Mouse (Mus musculus) C2C12 (cell line): ENCODE measurements around the gene Trpm1. TPM values are rescaled to one million over a fixed set of nuclear protein-coding genes. Genes with fewer than 3 reads are reported as not detected.
"Not testable (repeated sequence)": the region's sequence is repeated elsewhere in the genome, so short reads cannot be mapped to it uniquely, and the experiment has no call there.

ENCODE experiments used
- H3K27me3 ChIP-seq: one replicate; pipeline ENCODE4 v1.6.1; 2011; ENCODE audit not compliant: control insufficient read depth, insufficient read depth, insufficient read length
- H3K36me3 ChIP-seq: one replicate; pipeline ENCODE4 v1.6.1; 2011; ENCODE audit not compliant: control insufficient read depth, insufficient read depth
- H3K4me3 ChIP-seq: one replicate; pipeline ENCODE4 v1.5.1; 2011; ENCODE audit warnings: mild to moderate bottlenecking, control low read depth; ENCODE audit not compliant: poor library complexity, insufficient read depth, severe bottlenecking
- H3K79me2 ChIP-seq: one replicate; pipeline ENCODE4 v1.6.1; 2011; ENCODE audit not compliant: control insufficient read depth, insufficient read depth
- H3K79me3 ChIP-seq: one replicate; pipeline ENCODE4 v1.6.1; 2011; ENCODE audit warnings: low read depth, control low read depth
- H3ac ChIP-seq: one replicate; pipeline ENCODE3; 2011; ENCODE audit warnings: low read depth; ENCODE audit not compliant: control insufficient read depth, insufficient read length
- CEBPB ChIP-seq: IDR thresholded peaks from one replicate; pipeline ENCODE4 v1.6.1; 2011; ENCODE audit warnings: low read depth, mild to moderate bottlenecking, control low read depth, moderate library complexity
- CTCF ChIP-seq: IDR thresholded peaks from one replicate; pipeline ENCODE4 v1.5.1; 2011; ENCODE audit not compliant: control insufficient read depth, insufficient read depth, insufficient read length
- FOSL1 ChIP-seq: IDR thresholded peaks from one replicate; pipeline ENCODE4 v1.8.0; 2011; ENCODE audit warnings: mild to moderate bottlenecking, low read length; ENCODE audit not compliant: poor library complexity, insufficient read depth, severe bottlenecking
- MAX ChIP-seq: IDR thresholded peaks from one replicate; pipeline ENCODE4 v1.6.1; 2011; ENCODE audit warnings: mild to moderate bottlenecking, control low read depth
- MYOD1 ChIP-seq: IDR thresholded peaks from one replicate; pipeline ENCODE4 v1.6.1; 2011; ENCODE audit warnings: low read depth; ENCODE audit not compliant: control insufficient read depth, insufficient read length
- MYOG ChIP-seq: IDR thresholded peaks from one replicate; pipeline ENCODE4 v1.6.1; 2011; ENCODE audit not compliant: control insufficient read depth, insufficient read length; ENCODE audit errors: extremely low read depth
- USF1 ChIP-seq: IDR thresholded peaks from one replicate; pipeline ENCODE4 v1.6.1; 2011; ENCODE audit warnings: low read depth, mild to moderate bottlenecking, control low read depth, moderate library complexity
- long read RNA-seq, 2 experiments: library from polyadenylated mRNA; unstranded; transcript quantifications; one replicate each; pipeline ENCODE4 v2.0.0; 2019 to 2020
- polyA plus RNA-seq: library from polyadenylated mRNA; unstranded; fragments of >200 nt; fragmentation: generic; extraction: Trizol; gene quantifications from one replicate; pipeline ENCODE4 v1.2.1, GENCODE M21; 2012; ENCODE audit warnings: missing spikeins

Gene Trpm1
- 0.02 TPM for polyA plus RNA-seq
- long read RNA-seq, experiment 1 = 0 reads
- long read RNA-seq, experiment 2 = 0 reads

DNA sequence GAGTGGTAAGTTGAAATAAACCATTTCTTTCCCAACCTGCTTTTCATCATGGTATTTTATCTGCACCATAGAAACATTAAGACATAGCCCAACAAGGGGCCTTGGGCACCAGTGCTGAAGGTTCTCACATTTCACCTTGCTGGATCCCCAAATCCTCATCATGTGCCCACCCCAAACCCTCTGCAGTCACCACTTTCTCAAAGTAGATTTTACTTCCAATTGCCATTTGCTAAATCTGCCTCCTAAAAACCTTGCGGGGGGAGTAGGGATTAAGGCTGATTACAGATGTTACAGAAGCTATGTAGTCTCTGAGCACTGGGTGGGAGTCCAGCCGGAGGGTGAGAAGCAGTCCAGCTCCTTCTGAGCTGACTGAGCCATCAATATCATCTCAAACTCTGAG is at the start of gene Trpm1:
Trpm1 (plus strand) TSS at position 301 of the 400 bp plus-strand sequence.
- Histone ChIP-seq H3ac (no peak within 1 kb of the TSS), H3K79me3 (no peaks in the 10 kb centered on the region), H3K27me3 (no peaks in the 10 kb centered on the region), H3K36me3 (no peaks in the 10 kb centered on the region), H3K4me3 (no peak within 1 kb of the TSS), H3K79me2 (no peaks in the 10 kb centered on the region)
- no peak for TF ChIP-seq USF1
- TF ChIP-seq FOSL1 = no peak
- no peak for TF ChIP-seq CEBPB
- TF ChIP-seq MYOD1 = no peak
- TF ChIP-seq MAX = no peak
- TF ChIP-seq MYOG = no peak
- no peak for TF ChIP-seq CTCF

DNA sequence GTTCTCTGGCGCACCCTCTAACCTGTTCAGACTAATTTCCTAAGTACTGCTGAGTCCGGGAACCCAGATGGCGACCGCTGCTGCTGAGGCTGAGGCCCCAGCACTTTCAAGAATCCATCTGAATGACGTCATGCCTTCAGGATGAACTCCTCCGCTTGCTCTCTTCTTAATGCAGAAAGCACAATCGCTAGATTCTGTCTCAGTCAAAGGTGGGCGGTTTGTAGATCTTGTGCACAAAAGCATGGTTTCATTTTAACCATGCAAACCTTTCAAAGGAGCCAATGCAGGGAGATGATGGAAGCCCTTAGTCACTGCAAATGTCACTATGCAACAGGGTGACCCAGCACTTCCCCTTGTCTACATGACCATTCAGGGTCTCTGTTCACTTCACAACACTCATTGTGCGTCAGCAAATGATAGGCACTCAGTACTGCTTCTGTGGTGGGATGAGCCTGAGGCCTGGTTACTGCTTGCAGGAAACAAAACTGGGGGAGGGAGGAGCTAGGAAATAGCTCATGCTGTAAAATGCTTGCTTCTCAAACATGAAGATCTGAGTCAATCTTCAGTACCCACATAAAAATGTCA is 31.4 kb upstream of the Trpm1 start:
- no peaks in the 10 kb centered on the region for H3K79me2 ChIP-seq
- TF ChIP-seq MYOD1 (no peak), CTCF (no peak), MYOG (no peak), CEBPB (no peak), USF1 (no peak)
- H3K79me3 ChIP-seq = no peaks in the 10 kb centered on the region
- H3ac ChIP-seq = no peak overlapping the region
- H3K4me3 ChIP-seq = no peak overlapping the region
- no peaks in the 10 kb centered on the region for H3K36me3 ChIP-seq
- no peaks in the 10 kb centered on the region for H3K27me3 ChIP-seq

DNA sequence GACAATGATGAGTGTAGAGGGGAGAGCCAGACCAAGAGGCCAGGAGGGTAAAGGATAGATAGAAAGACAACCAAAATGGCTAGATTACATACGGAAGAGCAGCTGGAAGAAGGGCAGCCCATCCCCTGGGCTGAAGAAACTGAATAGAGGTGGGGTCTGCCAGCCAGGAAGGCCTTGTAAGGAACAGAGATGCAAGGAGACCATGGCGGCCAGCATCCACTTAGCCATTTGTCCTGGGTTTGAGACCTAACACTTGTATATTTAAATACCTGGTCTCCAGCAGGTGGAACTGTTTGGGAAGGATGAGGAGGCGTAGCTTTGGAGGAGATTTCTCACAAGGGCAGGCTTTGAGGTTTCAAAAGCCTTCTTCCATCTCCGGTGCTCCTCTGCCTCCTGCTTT is 29.9 kb upstream of the Trpm1 start:
- Histone ChIP-seq H3K27me3 (no peaks in the 10 kb centered on the region), H3ac (no peak overlapping the region), H3K4me3 (no peak overlapping the region), H3K79me2 (no peaks in the 10 kb centered on the region), H3K36me3 (no peaks in the 10 kb centered on the region), H3K79me3 (no peaks in the 10 kb centered on the region)
- TF ChIP-seq USF1 (no peak), FOSL1 (no peak), CTCF (no peak), MYOG (no peak), CEBPB (no peak), MYOD1 (no peak)

DNA sequence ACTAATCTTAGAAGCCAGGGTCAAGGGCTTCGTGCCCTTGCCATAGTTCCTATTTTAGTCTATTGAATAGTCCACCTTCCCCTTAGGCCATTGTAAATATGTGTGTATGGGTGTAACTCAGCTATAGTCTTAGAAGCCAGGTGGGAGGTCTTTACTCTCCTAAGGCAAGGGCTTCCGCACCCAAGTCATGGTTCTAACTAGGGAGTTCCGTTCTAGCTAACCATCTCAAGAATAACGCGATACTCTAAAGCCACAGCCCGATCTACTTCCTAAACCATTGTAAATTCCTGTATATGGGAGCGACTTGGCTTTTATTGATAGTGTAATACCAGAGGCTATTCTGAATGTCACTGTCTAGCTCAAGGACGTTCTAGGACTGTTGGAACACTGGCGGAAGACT is 27.6 kb upstream of the Trpm1 start:
- not testable (repeated sequence) for H3K79me3 ChIP-seq, H3K27me3 ChIP-seq, H3K79me2 ChIP-seq, H3ac ChIP-seq, H3K4me3 ChIP-seq, H3K36me3 ChIP-seq

DNA sequence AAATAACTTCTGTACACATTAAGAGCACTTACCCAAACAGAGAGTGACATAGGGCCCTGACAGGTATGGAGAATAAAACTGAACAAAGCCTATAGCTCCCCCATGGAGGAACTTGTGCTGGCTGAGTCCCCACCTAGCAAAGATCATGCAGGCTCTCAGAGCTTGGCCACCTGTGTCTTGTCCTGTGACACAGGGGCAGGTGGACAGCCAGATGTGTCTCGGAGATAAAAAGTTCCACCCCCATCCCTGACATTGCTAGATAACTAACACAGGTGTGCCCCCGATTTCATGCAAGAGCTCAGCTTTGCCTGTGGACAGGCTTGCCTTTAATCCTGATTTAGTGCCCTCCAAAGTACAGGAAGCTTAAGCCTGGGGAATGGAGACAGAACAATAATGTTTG is 13.8 kb upstream of the Trpm1 start:
- Histone ChIP-seq H3ac (no peak overlapping the region), H3K36me3 (no peaks in the 10 kb centered on the region), H3K79me3 (no peaks in the 10 kb centered on the region), H3K79me2 (no peaks in the 10 kb centered on the region), H3K27me3 (no peaks in the 10 kb centered on the region), H3K4me3 (no peak overlapping the region)
- TF ChIP-seq MYOG = no peak
- TF ChIP-seq MYOD1 = no peak
- TF ChIP-seq USF1 = no peak
- no peak for TF ChIP-seq CEBPB
- TF ChIP-seq CTCF = no peak
- TF ChIP-seq FOSL1 = no peak
- TF ChIP-seq MAX = no peak

DNA sequence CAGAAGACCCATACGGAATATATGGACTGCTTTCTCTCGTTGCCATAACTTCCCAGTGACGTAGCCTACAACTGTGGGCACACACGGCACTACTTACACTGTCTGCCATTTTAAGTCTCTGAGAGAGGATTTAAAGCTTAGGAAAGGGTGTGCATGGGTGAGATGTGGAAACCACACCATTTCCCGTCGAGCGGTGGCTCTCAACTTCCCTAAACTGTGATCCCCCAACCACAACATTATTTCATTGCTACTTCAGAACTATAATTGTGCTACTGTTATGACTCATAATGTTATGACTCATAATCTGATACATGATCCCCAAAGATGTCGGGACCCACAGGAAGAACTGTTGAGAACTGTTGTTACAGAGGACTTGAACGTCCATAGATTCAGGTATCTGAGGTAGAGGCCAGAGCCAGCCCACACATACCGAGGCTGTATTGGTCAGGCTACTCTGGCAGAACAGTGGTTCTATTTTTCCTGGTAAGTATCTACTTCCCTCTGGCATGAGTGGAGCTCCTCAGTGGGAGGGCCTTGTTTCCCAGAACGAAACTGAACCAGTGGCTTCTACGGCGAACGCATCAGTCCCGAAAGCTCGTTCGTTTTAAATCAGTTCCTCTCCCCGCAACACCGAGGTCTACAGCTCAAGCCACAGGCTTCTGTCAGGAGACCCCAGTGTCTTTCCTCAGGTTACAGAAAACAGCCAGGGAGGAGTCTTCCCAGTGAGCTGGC is 12.2 kb upstream of the Trpm1 start:
- TF ChIP-seq MYOD1 (no peak), MYOG (no peak), MAX (no peak), FOSL1 (peak; percentile 67), CEBPB (no peak)
- Histone ChIP-seq H3K79me2 (no peaks in the 10 kb centered on the region), H3K36me3 (no peaks in the 10 kb centered on the region), H3K4me3 (no peak overlapping the region), H3K27me3 (no peaks in the 10 kb centered on the region), H3K79me3 (no peaks in the 10 kb centered on the region), H3ac (no peak overlapping the region)
